Mouse (Mus musculus) cerebellum, postnatal 4 days (tissue): Measurements from ENCODE around the gene Tomm70a.

Experiments used
- DNase-seq, 2 experiments: peaks; one replicate each; pipeline ENCODE4 v3.0.0; 2022; ENCODE audit warnings: low spot score in 2 of 2, mixed read lengths in 1 of 2

Gene Tomm70a

DNA sequence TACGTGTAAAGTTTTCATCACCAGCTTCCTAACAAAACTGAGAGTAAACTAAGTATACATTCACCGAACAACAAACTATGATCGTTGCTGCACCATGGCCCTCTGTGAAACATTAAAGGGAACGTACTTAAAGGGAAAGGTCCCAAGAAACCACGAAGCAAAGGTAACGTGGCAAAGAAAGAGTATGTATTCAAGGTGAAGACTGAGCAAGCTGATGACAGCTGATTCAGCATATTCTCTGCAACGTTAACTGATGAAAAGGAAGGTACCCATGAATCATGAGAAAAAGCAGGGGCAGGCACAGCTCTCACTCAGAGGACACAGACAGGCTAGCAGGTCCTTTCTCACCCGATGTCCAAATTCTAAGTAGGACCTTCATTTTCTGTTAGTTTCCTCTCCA lies 68.9 kb downstream of the Tomm70a start:
- DNase-seq = no peak

DNA sequence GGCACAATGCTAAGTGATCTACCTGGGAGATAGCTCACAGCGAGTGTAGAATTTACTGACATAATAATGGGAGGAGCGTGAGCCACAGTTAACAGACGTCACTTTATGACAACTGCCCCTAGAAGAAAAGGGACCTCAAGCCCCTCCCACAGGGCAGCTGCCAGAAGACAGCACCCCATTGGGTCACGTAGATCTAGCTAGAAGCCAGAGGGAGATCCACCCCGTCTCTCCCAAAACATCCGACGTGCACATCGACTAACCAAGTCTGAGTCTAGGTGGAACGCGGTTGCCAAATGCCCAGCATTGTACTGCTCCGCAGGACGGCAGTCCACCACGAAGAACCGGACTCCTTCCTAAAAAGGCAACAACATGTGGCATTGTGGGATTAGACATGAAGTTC lies 69.7 kb downstream of the Tomm70a start:
- DNase-seq = no peak

DNA sequence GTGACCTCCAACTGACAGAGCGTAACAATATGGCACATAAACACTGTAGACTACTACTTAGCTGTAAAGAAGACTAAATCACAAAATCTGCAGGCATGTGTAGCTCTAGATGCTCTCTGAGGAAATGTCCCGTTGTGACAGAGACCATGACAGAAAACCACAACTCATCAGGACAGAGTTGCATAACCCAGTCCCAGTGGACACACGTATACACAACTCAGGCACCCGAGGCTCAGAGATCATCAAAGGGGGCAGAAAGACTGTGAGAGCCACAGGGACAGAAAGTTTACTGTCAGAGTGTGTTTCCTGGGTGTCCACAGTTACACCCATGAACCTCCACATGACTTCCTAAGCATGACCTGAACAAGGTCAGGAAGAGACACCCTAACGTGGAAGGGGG lies 75.1 kb downstream of the Tomm70a start:
- no peak for DNase-seq

DNA sequence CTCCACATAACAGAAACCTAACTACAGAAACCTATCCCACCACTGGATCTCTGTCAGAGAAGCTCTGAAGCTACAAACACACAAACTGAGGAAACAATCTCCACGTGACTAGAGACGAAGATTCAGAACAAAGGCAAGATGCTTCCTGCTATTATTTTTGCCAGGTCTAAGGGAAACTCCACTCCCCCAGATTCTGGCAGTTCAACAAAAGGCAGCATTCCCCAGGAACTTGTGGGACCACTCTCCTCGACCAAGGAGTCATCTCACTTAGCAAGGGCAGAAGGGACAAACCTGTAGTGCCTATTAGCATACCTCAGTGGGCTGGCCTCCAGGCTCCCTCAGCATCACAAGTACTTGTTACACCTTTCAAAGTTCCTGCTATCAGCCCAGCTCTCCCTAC lies 75.8 kb downstream of the Tomm70a start:
- no peak for DNase-seq
